Mouse (Mus musculus): ENCODE data around the gene Klk10.

DNA sequence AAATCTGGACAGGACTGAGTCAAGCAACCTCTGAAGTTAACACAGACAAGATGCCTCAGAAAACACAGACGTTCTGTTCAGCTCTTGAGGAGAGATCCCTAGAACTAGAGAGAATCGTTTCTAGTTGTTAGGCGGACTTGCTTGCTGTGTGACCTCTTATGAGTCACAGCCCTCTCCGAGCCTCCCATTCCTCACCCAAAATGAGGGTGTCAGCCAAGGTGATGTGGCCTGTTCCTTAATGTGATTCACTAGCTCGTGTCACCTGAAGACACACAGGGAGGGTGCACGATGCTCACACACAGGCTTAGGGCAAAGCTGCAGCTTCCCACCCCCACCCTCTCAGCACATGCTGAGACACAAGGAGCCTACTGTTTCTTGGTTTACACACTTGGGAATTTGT lies 594 bp upstream of the Klk10 start:
- TF ChIP-seq CTCF (IDR thresholded peaks at IDR 0.05; ENCODE audit: low read depth), result no peak
- no peak for TF ChIP-seq EP300 (IDR thresholded peaks at IDR 0.05; ENCODE audit: low read depth)
